Mouse (Mus musculus) neural tube, embryonic 11.5 days (tissue): ENCODE results near the gene Usp30. TPM values are rescaled to one million over a fixed set of nuclear protein-coding genes. Genes with fewer than 3 reads are reported as not detected.

Experiments
- ATAC-seq: fragments of 200-750 bp; cut with Nextera tagmentation; 2 replicates; pipeline ENCODE4 v1.8.0; 2017; ENCODE audit warnings: moderate number of reproducible peaks, mild to moderate bottlenecking, moderate TSS enrichment, moderate library complexity; ENCODE audit not compliant: insufficient read depth, low FRiP score, low TSS enrichment
- DNase-seq: peaks from one replicate; pipeline ENCODE4 v3.0.0-alpha.2; 2015; ENCODE audit warnings: low spot score
- H3K27ac ChIP-seq: fragments of 300-500 bp; sonication (generic); 2 replicates; pipeline ENCODE4 v1.5.1; 2014; ENCODE audit warnings: low read depth, mild to moderate bottlenecking, low read length
- H3K27me3 ChIP-seq: fragments of 300-500 bp; sonication (generic); 2 replicates; pipeline ENCODE4 v1.6.1; 2014; ENCODE audit warnings: mild to moderate bottlenecking, low read length, mixed read lengths; ENCODE audit not compliant: control insufficient read depth, insufficient read depth
- H3K36me3 ChIP-seq: fragments of 300-500 bp; sonication (generic); 2 replicates; pipeline ENCODE4 v1.6.1; 2014; ENCODE audit warnings: mild to moderate bottlenecking, low read length, moderate library complexity, mixed read lengths; ENCODE audit not compliant: control insufficient read depth, insufficient read depth
- H3K4me1 ChIP-seq: fragments of 300-500 bp; sonication (generic); 2 replicates; pipeline ENCODE4 v1.6.1; 2014; ENCODE audit warnings: low read length, mixed read lengths; ENCODE audit not compliant: control insufficient read depth, insufficient read depth
- H3K4me2 ChIP-seq: fragments of 300-500 bp; sonication (generic); 2 replicates; pipeline ENCODE4 v1.6.1; 2014; ENCODE audit warnings: low read depth, mild to moderate bottlenecking, moderate library complexity
- H3K4me3 ChIP-seq: fragments of 300-500 bp; sonication (generic); 2 replicates; pipeline ENCODE4 v1.5.1; 2014; ENCODE audit warnings: low read depth, low read length
- H3K9ac ChIP-seq: fragments of 300-500 bp; sonication (generic); 2 replicates; pipeline ENCODE4 v1.6.1; 2014; ENCODE audit warnings: mild to moderate bottlenecking, low read length
- H3K9me3 ChIP-seq: fragments of 300-500 bp; sonication (generic); 2 replicates; pipeline ENCODE4 v1.6.1; 2016; ENCODE audit warnings: low read length; ENCODE audit not compliant: control insufficient read depth
- WGBS: fragments of 180-500 bp; shearing (Covaris S2); extraction: QIAGEN DNeasy Blood & Tissue Kit; methylation state at CpG from one replicate; pipeline ENCODE4 v1.1.7; 2014; 5-methylcytosine and 5-hydroxymethylcytosine counted together
- polyA plus RNA-seq: library from polyadenylated mRNA; unstranded; fragments of >200 nt; fragmentation: Nextera tagmentation; extraction: Ambion mirVana; gene quantifications from 2 replicates; pipeline ENCODE4 v1.2.1, GENCODE M21; 2014

Gene Usp30
- polyA plus RNA-seq, 1 experiment from 2014 or later = 14.5 TPM

DNA sequence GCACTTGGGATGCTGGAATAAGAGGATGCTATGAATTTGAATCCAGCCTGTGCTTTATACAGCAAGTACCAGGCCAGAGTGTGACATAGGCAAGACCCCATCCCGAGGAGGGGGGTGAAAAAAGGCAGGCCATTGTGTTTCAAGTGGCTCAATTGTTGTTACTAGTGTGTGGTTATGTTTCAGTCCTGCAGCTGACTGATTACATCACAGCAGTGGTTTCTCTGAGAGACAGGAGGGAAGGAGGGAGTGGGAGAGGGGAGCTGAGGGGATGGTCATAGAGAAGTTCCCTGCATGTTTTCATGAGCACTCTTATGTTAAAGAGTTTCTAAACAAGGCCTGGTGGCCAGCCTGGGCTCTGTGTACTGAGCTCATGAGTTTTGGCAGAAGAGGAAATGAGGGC is 37.5 kb downstream of the Usp30 start:
- Histone ChIP-seq H3K36me3 (peaks cover 6% of the 10 kb centered on the region), H3K4me2 (no peak overlapping the region), H3K9ac (no peak overlapping the region), H3K9me3 (no peaks in the 10 kb centered on the region), H3K27ac (no peak overlapping the region), H3K27me3 (no peaks in the 10 kb centered on the region), H3K4me1 (peaks cover 11% of the 10 kb centered on the region), H3K4me3 (no peak overlapping the region)
- ATAC-seq = no peak
- 96% methylated on average over 1 of the region's 1 CpGs for WGBS
- no peak for DNase-seq

DNA sequence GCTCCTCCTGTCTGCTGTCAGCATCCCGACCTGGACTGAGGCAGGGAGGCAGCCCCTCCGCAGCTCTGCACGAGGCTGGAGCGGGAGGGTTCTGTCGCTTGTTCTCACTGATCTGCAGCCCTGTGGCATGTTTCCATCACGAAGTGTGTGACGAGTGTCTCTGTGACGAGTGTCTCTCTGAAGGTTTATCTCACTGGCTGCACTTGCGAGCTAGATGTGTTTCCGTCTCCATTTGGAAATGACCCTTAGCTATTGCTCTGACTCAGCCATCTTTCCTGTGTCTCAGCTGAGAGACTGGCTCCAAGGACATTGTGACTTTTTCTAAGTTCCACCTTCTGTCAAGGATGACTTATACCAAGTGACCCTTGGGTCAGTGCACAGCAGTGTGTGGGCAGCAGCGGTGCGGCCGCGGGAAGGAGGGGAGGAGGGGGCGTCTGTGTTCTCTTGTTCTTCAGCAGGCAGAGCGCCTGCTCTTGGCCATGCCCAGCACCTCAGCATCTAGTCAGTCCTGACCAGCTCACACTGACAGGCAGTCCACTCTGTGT is 41.2 kb downstream of the Usp30 start:
- Histone ChIP-seq H3K4me2 (no peak overlapping the region), H3K27ac (no peak overlapping the region), H3K9me3 (no peaks in the 10 kb centered on the region), H3K4me3 (no peak overlapping the region), H3K36me3 (peaks cover 12% of the 10 kb centered on the region), H3K4me1 (no peaks in the 10 kb centered on the region), H3K9ac (no peak overlapping the region), H3K27me3 (no peaks in the 10 kb centered on the region)
- WGBS = 76% methylated on average over 16 of the region's 16 CpGs
- no peak for ATAC-seq
- no peak for DNase-seq

DNA sequence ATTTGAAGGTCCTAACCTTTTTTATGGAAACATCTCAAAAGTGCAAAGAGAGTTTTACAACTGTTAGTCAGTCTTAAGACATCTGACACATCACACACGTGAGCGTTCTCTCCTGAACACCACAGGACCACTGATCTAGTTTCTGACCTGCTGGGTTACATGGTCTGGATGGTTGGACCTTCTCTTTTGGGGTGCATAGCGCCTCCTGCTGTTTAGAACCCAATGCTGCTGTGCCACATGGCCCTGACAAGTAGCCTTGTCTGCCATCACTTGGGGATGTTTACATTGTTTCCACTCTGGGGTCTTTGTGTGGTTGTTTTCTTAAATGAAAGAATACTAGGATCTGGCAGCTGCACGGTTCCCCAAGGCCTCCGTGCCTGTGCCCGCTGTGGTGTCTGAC is 48.1 kb downstream of the Usp30 start:
- no peaks in the 10 kb centered on the region for H3K4me1 ChIP-seq
- no peak overlapping the region for H3K4me3 ChIP-seq
- H3K9ac ChIP-seq = no peak overlapping the region
- no peaks in the 10 kb centered on the region for H3K9me3 ChIP-seq
- peaks cover 8% of the 10 kb centered on the region; the same call in 1 of the 2 replicates for H3K36me3 ChIP-seq
- DNase-seq = no peak
- WGBS = 91% methylated on average over 6 of the region's 6 CpGs
- no peak overlapping the region for H3K4me2 ChIP-seq
- no peak for ATAC-seq
- no peak overlapping the region for H3K27ac ChIP-seq
- H3K27me3 ChIP-seq = no peaks in the 10 kb centered on the region

DNA sequence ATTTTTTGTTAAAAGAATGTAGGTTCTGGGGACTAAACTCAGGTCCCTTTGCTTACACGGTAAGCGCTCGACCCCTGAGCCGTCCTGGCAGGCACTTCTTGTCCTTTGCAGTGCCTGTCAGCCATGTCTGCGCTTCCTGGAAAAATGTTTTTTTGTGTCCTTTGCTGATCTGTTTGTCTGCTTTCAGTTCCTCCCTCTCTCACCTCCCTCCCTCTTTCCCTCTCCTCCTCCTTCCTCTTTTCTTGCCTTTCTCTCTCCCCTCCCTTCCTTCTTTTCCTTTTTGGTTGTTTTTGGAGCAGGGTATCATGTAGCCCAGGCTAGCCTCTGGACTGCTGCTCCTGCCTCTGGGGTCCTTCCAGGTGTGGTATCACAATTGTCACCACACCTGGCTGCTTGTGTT is 49.8 kb downstream of the Usp30 start:
- DNase-seq = no peak
- Histone ChIP-seq H3K4me3 (no peak overlapping the region), H3K9ac (no peak overlapping the region), H3K27ac (no peak overlapping the region), H3K4me2 (no peak overlapping the region), H3K9me3 (no peaks in the 10 kb centered on the region), H3K36me3 (peaks cover 5% of the 10 kb centered on the region; the same call in 1 of the 2 replicates), H3K4me1 (no peaks in the 10 kb centered on the region), H3K27me3 (no peaks in the 10 kb centered on the region)
- 89% methylated on average over 5 of the region's 5 CpGs for WGBS
- ATAC-seq = no peak

DNA sequence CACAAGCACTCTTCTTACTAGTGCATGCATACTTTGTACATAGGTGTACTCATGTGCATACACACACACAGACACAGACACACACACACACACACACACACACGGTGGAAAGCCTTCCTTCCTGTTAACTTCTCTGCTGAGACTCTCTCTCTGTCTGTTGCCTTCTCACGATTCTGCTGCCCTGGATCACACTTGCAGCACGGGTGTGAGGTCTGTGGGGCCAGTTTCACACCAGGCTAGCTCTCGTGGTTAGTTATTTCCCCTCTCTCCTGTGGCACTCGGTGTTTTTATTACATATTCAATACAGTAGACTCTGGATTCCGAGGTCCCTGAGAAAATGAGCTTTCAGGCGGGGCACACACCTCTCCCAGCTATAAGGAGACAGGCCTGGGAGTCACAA is 51.3 kb downstream of the Usp30 start:
- H3K27me3 ChIP-seq = no peaks in the 10 kb centered on the region
- H3K4me1 ChIP-seq = no peaks in the 10 kb centered on the region
- 89% methylated on average over 7 of the region's 7 CpGs for WGBS
- H3K27ac ChIP-seq = no peak overlapping the region
- ATAC-seq = no peak
- no peak overlapping the region for H3K4me2 ChIP-seq
- peaks cover 7% of the 10 kb centered on the region for H3K36me3 ChIP-seq
- no peaks in the 10 kb centered on the region for H3K9me3 ChIP-seq
- no peak for DNase-seq
- H3K4me3 ChIP-seq = no peak overlapping the region
- no peak overlapping the region for H3K9ac ChIP-seq

DNA sequence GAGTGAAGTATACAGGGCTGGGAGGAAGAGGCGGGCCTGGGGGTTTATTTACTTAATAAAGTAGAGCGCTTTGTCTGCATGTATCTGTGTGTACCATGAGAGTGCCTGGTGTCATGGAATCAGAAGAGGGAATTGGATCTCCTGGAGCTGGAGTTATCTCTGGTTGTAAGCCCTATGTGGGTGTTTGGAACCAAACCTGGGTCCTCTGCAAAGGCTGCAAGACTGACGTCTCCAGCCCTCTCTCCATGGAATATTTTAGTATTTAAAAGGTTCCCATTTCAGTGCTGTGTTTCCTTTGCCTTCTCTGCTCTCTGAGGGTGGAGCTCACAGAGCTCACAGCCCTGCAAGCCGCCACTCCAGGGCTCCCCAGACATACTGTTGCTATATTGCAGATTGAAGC is 54.5 kb downstream of the Usp30 start:
- WGBS = 88% methylated on average over 4 of the region's 4 CpGs
- no peaks in the 10 kb centered on the region for H3K27me3 ChIP-seq
- no peak for ATAC-seq
- peaks cover 21% of the 10 kb centered on the region for H3K36me3 ChIP-seq
- H3K9me3 ChIP-seq = no peaks in the 10 kb centered on the region
- H3K9ac ChIP-seq = no peak overlapping the region
- DNase-seq = no peak
- H3K4me1 ChIP-seq = no peaks in the 10 kb centered on the region
- no peak overlapping the region for H3K4me3 ChIP-seq
- H3K27ac ChIP-seq = no peak overlapping the region
- H3K4me2 ChIP-seq = no peak overlapping the region

DNA sequence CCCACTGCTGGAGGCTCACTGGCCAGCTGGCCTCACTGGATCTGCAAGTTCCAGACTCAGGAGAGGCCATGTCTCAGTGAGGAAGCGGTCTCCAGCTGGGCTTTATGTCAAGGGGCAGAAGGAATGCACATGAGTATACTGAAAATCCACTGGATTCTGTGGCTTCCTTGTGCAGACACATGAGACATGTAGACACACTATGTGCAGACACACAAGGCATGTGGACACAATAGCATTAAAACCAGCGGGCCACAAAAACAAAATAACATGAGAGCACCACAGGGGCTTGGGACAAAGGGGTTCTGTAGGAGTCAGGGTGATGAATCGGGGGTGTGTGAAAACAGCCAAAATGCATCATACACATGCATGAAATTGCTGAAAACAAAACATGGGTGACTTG is 60.7 kb downstream of the Usp30 start:
- H3K4me2 ChIP-seq = no peak overlapping the region
- DNase-seq (no peak), ATAC-seq (no peak)
- no peaks in the 10 kb centered on the region for H3K27me3 ChIP-seq
- no peak overlapping the region for H3K27ac ChIP-seq
- H3K9me3 ChIP-seq = no peaks in the 10 kb centered on the region
- no peaks in the 10 kb centered on the region for H3K4me1 ChIP-seq
- H3K36me3 ChIP-seq = peaks cover 16% of the 10 kb centered on the region
- 88% methylated on average over 3 of the region's 3 CpGs for WGBS
- no peak overlapping the region for H3K9ac ChIP-seq
- no peak overlapping the region for H3K4me3 ChIP-seq

DNA sequence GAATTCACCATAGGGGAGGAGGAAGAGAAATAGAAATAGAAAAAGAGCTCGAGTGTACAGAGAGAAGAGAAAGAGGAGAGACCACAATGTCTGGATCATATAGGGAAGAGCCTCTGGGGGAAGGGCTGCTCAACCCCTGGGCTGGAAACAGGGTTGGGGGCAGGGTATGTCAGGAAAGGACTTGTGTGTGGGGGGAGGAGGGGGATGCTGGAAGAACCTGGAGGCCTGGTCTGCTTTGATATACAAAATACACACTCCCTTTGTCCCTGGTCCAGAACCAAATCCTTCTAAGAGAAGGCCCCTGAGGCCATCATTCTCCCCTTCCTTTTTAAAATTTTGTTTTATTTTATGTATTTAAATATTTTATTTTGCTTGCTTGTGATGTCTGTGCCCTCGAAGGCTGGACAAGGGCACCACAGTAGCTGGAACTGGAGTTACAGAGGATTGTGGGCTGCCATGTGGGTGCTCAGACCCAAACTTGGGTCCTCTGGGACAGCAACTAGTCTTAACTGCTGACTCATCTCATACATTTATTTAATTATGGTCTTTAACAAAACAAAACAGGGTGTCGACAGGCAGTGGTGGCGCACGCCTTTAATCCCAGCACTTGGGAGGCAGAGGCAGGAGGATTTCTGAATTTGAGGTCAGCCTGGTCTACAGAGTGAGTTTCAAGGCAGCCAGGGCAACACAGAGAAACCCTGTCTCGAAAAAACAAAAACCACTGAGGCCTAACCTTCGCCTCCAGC is 61.4 kb downstream of the Usp30 start:
- no peak overlapping the region for H3K27ac ChIP-seq
- WGBS = 89% methylated on average over 7 of the region's 7 CpGs
- no peak overlapping the region for H3K9ac ChIP-seq
- no peak overlapping the region for H3K4me2 ChIP-seq
- no peak overlapping the region for H3K4me3 ChIP-seq
- DNase-seq = no peak
- peaks cover 13% of the 10 kb centered on the region for H3K36me3 ChIP-seq
- H3K4me1 ChIP-seq = no peaks in the 10 kb centered on the region
- ATAC-seq = no peak
- H3K9me3 ChIP-seq = no peaks in the 10 kb centered on the region
- no peaks in the 10 kb centered on the region for H3K27me3 ChIP-seq
